Mouse (Mus musculus) C2C12 (cell line): ENCODE measurements around the gene Zdhhc11. TPM values are rescaled to one million over a fixed set of nuclear protein-coding genes. Genes with fewer than 3 reads are reported as not detected.

Experiments used
- H3K27me3 ChIP-seq: one replicate; pipeline ENCODE4 v1.6.1; 2011; ENCODE audit not compliant: control insufficient read depth, insufficient read depth, insufficient read length
- H3K36me3 ChIP-seq: one replicate; pipeline ENCODE4 v1.6.1; 2011; ENCODE audit not compliant: control insufficient read depth, insufficient read depth
- H3K4me3 ChIP-seq: one replicate; pipeline ENCODE4 v1.5.1; 2011; ENCODE audit warnings: mild to moderate bottlenecking, control low read depth; ENCODE audit not compliant: poor library complexity, insufficient read depth, severe bottlenecking
- H3K79me2 ChIP-seq: one replicate; pipeline ENCODE4 v1.6.1; 2011; ENCODE audit not compliant: control insufficient read depth, insufficient read depth
- H3K79me3 ChIP-seq: one replicate; pipeline ENCODE4 v1.6.1; 2011; ENCODE audit warnings: low read depth, control low read depth
- H3ac ChIP-seq: one replicate; pipeline ENCODE3; 2011; ENCODE audit warnings: low read depth; ENCODE audit not compliant: control insufficient read depth, insufficient read length
- CEBPB ChIP-seq: IDR thresholded peaks from one replicate; pipeline ENCODE4 v1.6.1; 2011; ENCODE audit warnings: low read depth, mild to moderate bottlenecking, control low read depth, moderate library complexity
- CTCF ChIP-seq: IDR thresholded peaks from one replicate; pipeline ENCODE4 v1.5.1; 2011; ENCODE audit not compliant: control insufficient read depth, insufficient read depth, insufficient read length
- FOSL1 ChIP-seq: IDR thresholded peaks from one replicate; pipeline ENCODE4 v1.8.0; 2011; ENCODE audit warnings: mild to moderate bottlenecking, low read length; ENCODE audit not compliant: poor library complexity, insufficient read depth, severe bottlenecking
- MAX ChIP-seq: IDR thresholded peaks from one replicate; pipeline ENCODE4 v1.6.1; 2011; ENCODE audit warnings: mild to moderate bottlenecking, control low read depth
- MYOD1 ChIP-seq: IDR thresholded peaks from one replicate; pipeline ENCODE4 v1.6.1; 2011; ENCODE audit warnings: low read depth; ENCODE audit not compliant: control insufficient read depth, insufficient read length
- MYOG ChIP-seq: IDR thresholded peaks from one replicate; pipeline ENCODE4 v1.6.1; 2011; ENCODE audit not compliant: control insufficient read depth, insufficient read length; ENCODE audit errors: extremely low read depth
- USF1 ChIP-seq: IDR thresholded peaks from one replicate; pipeline ENCODE4 v1.6.1; 2011; ENCODE audit warnings: low read depth, mild to moderate bottlenecking, control low read depth, moderate library complexity
- polyA plus RNA-seq: library from polyadenylated mRNA; unstranded; fragments of >200 nt; fragmentation: generic; extraction: Trizol; gene quantifications from one replicate; pipeline ENCODE4 v1.2.1, GENCODE M21; 2012; ENCODE audit warnings: missing spikeins

Zdhhc11 gene
- polyA plus RNA-seq, 1 experiment: not detected

DNA sequence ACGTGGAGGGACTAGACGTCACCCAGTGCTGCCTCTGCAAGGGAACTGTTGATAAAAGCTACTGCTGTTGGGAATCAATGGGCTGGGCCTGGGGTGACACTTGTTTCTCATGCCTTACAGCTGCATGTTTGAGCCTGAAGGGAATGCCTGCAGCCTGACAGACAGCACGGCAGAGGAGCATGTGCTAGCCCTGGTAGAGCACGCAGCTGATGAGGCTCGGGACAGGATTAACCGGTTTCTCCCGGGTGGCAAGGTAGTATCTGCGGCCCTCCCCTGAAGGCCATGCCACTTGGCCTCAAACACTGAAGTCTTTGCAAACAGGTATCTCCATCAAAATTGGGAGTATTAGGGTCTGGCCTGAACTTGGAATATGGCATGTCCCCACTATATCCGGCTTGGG lies 19.0 kb upstream of the Zdhhc11 start:
- Histone ChIP-seq H3ac (no peak overlapping the region), H3K79me2 (no peaks in the 10 kb centered on the region), H3K36me3 (peaks cover 32% of the 10 kb centered on the region), H3K79me3 (no peaks in the 10 kb centered on the region), H3K4me3 (no peak overlapping the region), H3K27me3 (no peaks in the 10 kb centered on the region)
- no peak for TF ChIP-seq MAX
- no peak for TF ChIP-seq CEBPB
- no peak for TF ChIP-seq USF1
- TF ChIP-seq FOSL1: no peak
- no peak for TF ChIP-seq CTCF
- no peak for TF ChIP-seq MYOG
- TF ChIP-seq MYOD1: no peak

DNA sequence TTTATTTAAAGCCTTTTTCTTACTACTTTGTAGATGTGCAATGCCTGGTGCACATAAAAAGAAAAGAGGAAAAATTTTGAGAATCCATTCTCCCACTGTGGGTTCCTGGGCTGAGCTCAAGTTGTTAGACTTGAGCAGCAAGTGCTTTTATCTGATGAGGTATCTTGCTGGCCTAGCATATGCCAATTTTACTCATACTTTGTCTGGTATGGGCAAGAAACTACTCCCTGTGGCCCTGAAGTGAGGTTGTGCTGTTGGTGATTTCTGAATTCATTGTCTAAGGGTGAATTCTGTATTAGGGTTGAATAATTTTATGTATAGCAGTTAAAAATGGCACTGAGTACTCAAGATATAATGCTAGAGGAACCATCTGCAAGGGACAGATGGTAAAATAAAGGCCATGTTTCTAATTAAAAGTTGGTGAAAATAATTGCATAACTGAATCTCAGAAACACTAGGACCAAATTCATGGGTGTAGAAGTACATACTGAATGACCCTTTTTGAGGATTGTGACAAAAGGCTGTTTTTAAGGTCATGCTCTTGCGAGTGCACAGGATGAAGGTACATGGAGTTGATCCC lies 10.0 kb upstream of the Zdhhc11 start:
- TF ChIP-seq CEBPB (no peak), MYOD1 (no peak), CTCF (no peak), FOSL1 (no peak), MAX (no peak), MYOG (no peak), USF1 (no peak)
- Histone ChIP-seq H3K79me3 (no peaks in the 10 kb centered on the region), H3K36me3 (peaks cover 40% of the 10 kb centered on the region), H3K79me2 (no peaks in the 10 kb centered on the region), H3ac (no peak overlapping the region), H3K27me3 (no peaks in the 10 kb centered on the region), H3K4me3 (no peak overlapping the region)

DNA sequence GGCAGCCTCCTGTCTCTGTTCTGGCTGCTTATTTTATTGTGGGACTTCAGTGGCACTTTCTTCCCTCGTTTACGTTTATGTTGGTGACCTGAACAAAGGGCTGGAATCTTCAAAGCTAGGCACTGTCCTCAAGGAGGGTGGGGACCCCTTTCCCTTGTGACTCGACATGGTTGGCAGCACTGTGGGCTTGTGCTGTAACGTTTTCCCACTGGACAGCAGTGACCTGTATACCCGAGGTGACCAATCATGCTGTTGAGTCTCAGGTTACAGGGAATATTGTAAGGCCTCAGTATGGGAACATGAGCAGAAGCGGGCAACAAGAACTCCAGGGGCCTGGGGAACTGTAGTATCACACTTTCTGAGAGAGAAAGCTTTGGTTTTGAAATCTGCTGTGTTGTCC lies 9.0 kb upstream of the Zdhhc11 start:
- TF ChIP-seq USF1 (no peak), MYOG (no peak), FOSL1 (no peak), MYOD1 (no peak), MAX (no peak), CEBPB (no peak), CTCF (no peak)
- Histone ChIP-seq H3K79me2 (no peaks in the 10 kb centered on the region), H3K36me3 (peaks cover 40% of the 10 kb centered on the region), H3K4me3 (no peak overlapping the region), H3ac (no peak overlapping the region), H3K79me3 (no peaks in the 10 kb centered on the region), H3K27me3 (no peaks in the 10 kb centered on the region)

DNA sequence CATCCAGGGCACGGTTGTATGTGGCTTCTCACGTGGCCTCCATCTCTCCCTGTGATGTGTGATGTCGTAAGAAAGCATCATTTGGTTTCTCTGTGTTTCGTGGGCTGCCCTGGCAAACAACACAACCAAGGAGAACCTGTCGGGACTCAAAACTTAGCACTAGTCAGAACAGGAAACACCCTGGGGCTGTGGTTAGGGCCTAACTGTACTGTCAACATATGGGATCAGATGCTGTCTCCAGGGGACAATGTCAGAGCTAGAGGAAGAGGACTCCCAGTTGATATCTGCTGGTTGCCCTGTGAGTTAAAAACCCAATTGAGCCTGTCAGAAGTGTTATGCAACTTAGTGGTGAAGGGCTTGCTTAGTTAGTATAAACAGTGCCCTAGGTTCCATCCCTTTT lies 8.1 kb upstream of the Zdhhc11 start:
- Histone ChIP-seq H3K4me3 (no peak overlapping the region), H3ac (no peak overlapping the region), H3K27me3 (no peaks in the 10 kb centered on the region), H3K79me2 (no peaks in the 10 kb centered on the region), H3K36me3 (peaks cover 36% of the 10 kb centered on the region), H3K79me3 (no peaks in the 10 kb centered on the region)
- no peak for TF ChIP-seq USF1
- no peak for TF ChIP-seq MAX
- no peak for TF ChIP-seq CTCF
- no peak for TF ChIP-seq FOSL1
- no peak for TF ChIP-seq MYOG

DNA sequence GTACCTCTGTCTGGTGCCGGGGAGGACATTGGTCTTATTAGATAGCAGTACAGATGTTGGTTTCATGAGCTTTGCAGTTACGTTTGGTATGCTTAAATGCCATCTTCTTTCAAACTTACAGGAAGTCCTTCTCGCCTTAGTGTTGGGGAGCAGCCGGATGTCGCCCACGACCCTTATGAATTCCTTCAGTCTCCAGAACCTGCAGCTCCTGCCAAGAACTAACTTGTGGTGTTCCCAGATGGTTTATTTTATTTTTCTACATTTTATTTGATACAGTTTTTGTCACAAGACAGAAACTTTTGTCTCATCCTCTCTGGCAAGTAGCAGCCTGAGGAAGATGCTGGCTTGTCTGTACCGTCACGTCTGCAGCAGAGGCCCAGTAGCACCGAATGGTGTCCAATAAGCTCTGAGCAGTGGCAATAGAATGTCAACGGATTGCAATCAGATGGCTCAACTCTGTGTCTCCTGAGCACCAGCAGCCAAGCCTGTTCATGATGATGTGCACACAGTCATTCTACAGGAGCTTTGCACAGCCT lies 3.5 kb upstream of the Zdhhc11 start:
- Histone ChIP-seq H3K79me3 (no peaks in the 10 kb centered on the region), H3K36me3 (peaks cover 17% of the 10 kb centered on the region), H3K79me2 (no peaks in the 10 kb centered on the region), H3ac (no peak overlapping the region), H3K27me3 (no peaks in the 10 kb centered on the region), H3K4me3 (no peak overlapping the region)
- no peak for TF ChIP-seq FOSL1
- no peak for TF ChIP-seq MYOG
- TF ChIP-seq USF1: no peak
- TF ChIP-seq CEBPB: no peak
- TF ChIP-seq MYOD1: no peak
- no peak for TF ChIP-seq MAX
- no peak for TF ChIP-seq CTCF

DNA sequence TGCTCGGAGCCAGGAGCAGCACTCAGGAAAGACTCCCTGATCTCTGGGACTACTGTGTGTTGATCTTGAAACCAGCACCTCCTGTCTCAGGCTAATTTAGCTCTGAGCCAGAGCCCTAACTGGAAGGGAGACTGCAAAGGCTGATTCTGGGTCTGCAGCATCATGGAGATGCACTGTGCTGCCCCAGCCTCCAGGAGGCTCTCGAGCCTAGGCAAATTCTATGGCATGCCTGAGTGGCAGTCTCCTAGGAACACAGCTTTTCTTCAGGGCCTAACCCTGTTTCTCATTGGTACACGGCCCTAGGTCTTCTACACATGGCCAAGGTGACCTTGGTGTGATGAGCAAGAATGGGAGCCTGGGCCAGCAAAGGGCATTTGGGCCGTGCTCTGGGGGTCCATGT lies 2.5 kb upstream of the Zdhhc11 start:
- no peak overlapping the region for H3K4me3 ChIP-seq
- H3K79me3 ChIP-seq: no peaks in the 10 kb centered on the region
- peaks cover 9% of the 10 kb centered on the region for H3K36me3 ChIP-seq
- TF ChIP-seq MAX (no peak), CTCF (no peak), MYOD1 (no peak), USF1 (no peak), MYOG (no peak), CEBPB (no peak), FOSL1 (no peak)
- no peaks in the 10 kb centered on the region for H3K27me3 ChIP-seq
- H3K79me2 ChIP-seq: no peaks in the 10 kb centered on the region
- H3ac ChIP-seq: no peak overlapping the region
